19 mouse cellular contexts compared by ENCODE assay signal in the genomic region with DNA sequence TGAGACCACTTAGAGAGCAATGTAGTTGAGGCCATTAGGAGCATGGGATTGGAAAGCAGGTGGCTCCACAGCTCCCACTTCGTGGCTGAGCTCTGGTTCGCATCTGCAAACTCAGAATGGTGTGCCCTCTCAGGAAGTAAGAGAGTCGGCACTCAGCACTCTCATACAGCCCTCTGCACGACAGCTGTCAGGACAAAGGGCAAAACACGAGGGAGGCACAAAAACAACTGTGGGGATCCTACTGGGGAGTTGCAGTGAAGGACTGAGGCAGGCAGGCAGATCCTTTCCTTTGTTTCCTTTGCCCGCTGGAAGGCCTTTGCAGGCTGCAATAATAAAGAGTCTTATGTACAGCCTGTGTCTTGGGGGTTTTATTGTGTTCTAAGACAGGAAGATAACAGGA. TPM values are rescaled to one million over a fixed set of nuclear protein-coding genes. Genes with fewer than 3 reads are reported as not detected.
DNase-seq lines count a peak whose midpoint lies in the region; ATAC-seq lines count a peak whose summit lies in the region.
"Had no signal": no experiment of that assay in that cellular context is flagged by ENCODE, and none has a peak within 500 bp of the region (broad histone marks: within the 10 kb centered on the region; RNA-seq: fewer than 3 reads in every experiment).

No protein-coding gene starts in this region.

- ATAC-seq in forebrain, embryonic 12.5 days (ENCODE audit: low FRiP score): 0 out of 2 replicates have a peak, but pooled peaks have one; percentile 23
- ATAC-seq in forebrain, embryonic 16.5 days: no peak
- ATAC-seq in liver, embryonic 13.5 days (ENCODE audit: low read depth): no peak
- ATAC-seq in liver, embryonic 12.5 days: no peak
- ATAC-seq in midbrain, embryonic 14.5 days (ENCODE audit: low FRiP score, low TSS enrichment): no peak
- ATAC-seq: activated CD4-positive, CD25-positive, alpha-beta regulatory T cell, adult 4 months had no signal

- no peak for DNase-seq in liver, embryonic 13.5 days
- peak; percentile 14 for DNase-seq in embryo, embryonic 9.5 days (ENCODE audit: extremely low spot score)
- DNase-seq in midbrain, embryonic 14.5 days: peak; percentile 15
- DNase-seq in testis, postnatal 14 days (ENCODE audit: low spot score): no peak
- no peak for DNase-seq in heart, adult 18-20 months
- DNase-seq: kidney, adult 18-20 months had no signal

- no peak overlapping the region for H3K27ac ChIP-seq in forebrain, embryonic 12.5 days
- no peak overlapping the region for H3K27ac ChIP-seq in forebrain, embryonic 16.5 days (ENCODE audit: low read length)
- H3K27ac ChIP-seq in liver, embryonic 13.5 days: 0 out of 2 replicates have a peak overlapping the region, but pooled peaks have one; percentile 1
- no peak overlapping the region for H3K27ac ChIP-seq in liver, embryonic 12.5 days
- H3K27ac ChIP-seq in midbrain, embryonic 14.5 days (replicated peaks; ENCODE audit: low read depth, low read length): no peak overlapping the region
- H3K27ac ChIP-seq: heart, embryonic 13.5 days; hindbrain, embryonic 13.5 days; limb, embryonic 15.5 days; lung, embryonic 15.5 days had no signal

- H3K9ac ChIP-seq in forebrain, embryonic 12.5 days: no peak overlapping the region
- no peak overlapping the region for H3K9ac ChIP-seq in forebrain, embryonic 16.5 days (replicated peaks; ENCODE audit: low read depth, low read length)
- H3K9ac ChIP-seq in liver, embryonic 13.5 days: no peak overlapping the region
- no peak overlapping the region for H3K9ac ChIP-seq in liver, embryonic 12.5 days
- H3K9ac ChIP-seq in midbrain, embryonic 14.5 days (replicated peaks; ENCODE audit: low read length): no peak overlapping the region
- H3K9ac ChIP-seq: heart, embryonic 13.5 days; hindbrain, embryonic 13.5 days; limb, embryonic 15.5 days; lung, embryonic 15.5 days had no signal

- no peaks in the 10 kb centered on the region for H3K9me3 ChIP-seq in forebrain, embryonic 12.5 days
- no peaks in the 10 kb centered on the region for H3K9me3 ChIP-seq in forebrain, embryonic 16.5 days (ENCODE audit: control insufficient read depth, low read length)
- no peaks in the 10 kb centered on the region for H3K9me3 ChIP-seq in liver, embryonic 13.5 days (replicated peaks)
- H3K9me3 ChIP-seq in liver, embryonic 12.5 days (replicated peaks): no peaks in the 10 kb centered on the region
- no peaks in the 10 kb centered on the region for H3K9me3 ChIP-seq in midbrain, embryonic 14.5 days (ENCODE audit: control insufficient read depth, low read length)
- H3K9me3 ChIP-seq: heart, embryonic 13.5 days; hindbrain, embryonic 13.5 days; limb, embryonic 15.5 days; lung, embryonic 15.5 days had no signal

- no peak overlapping the region for H3K4me2 ChIP-seq in forebrain, embryonic 12.5 days
- H3K4me2 ChIP-seq in forebrain, embryonic 16.5 days (ENCODE audit: low read length): no peak overlapping the region
- no peak overlapping the region for H3K4me2 ChIP-seq in liver, embryonic 13.5 days
- H3K4me2 ChIP-seq in liver, embryonic 12.5 days: no peak overlapping the region
- no peak overlapping the region for H3K4me2 ChIP-seq in midbrain, embryonic 14.5 days (ENCODE audit: low read length)
- H3K4me2 ChIP-seq: heart, embryonic 13.5 days; hindbrain, embryonic 13.5 days; limb, embryonic 15.5 days; lung, embryonic 15.5 days had no signal

- WGBS in forebrain, embryonic 12.5 days: 33% methylated on average over 6 of the region's 6 CpGs
- 41% methylated on average over 6 of the region's 6 CpGs for WGBS in forebrain, embryonic 16.5 days
- WGBS in liver, embryonic 13.5 days (ENCODE audit: insufficient replicate concordance): 70% methylated on average over 6 of the region's 6 CpGs
- 73% methylated on average over 6 of the region's 6 CpGs for WGBS in liver, embryonic 12.5 days (ENCODE audit: insufficient replicate concordance)
- WGBS in midbrain, embryonic 14.5 days: 18% methylated on average over 6 of the region's 6 CpGs

- H3K36me3 ChIP-seq in forebrain, embryonic 12.5 days (replicated peaks): peaks cover 76% of the 10 kb centered on the region
- H3K36me3 ChIP-seq in forebrain, embryonic 16.5 days (ENCODE audit: control insufficient read depth, insufficient read depth): peaks cover 28% of the 10 kb centered on the region
- H3K36me3 ChIP-seq in liver, embryonic 13.5 days: peaks cover 73% of the 10 kb centered on the region
- peaks cover 91% of the 10 kb centered on the region for H3K36me3 ChIP-seq in liver, embryonic 12.5 days
- peaks cover 78% of the 10 kb centered on the region for H3K36me3 ChIP-seq in midbrain, embryonic 14.5 days (ENCODE audit: control insufficient read depth, insufficient read depth, low read length)

- no peak overlapping the region for H3K4me3 ChIP-seq in forebrain, embryonic 12.5 days (replicated peaks)
- H3K4me3 ChIP-seq in forebrain, embryonic 16.5 days (replicated peaks; ENCODE audit: low read length): no peak overlapping the region
- H3K4me3 ChIP-seq in liver, embryonic 13.5 days (replicated peaks): no peak overlapping the region
- no peak overlapping the region for H3K4me3 ChIP-seq in liver, embryonic 12.5 days
- H3K4me3 ChIP-seq in midbrain, embryonic 14.5 days (replicated peaks; ENCODE audit: low read depth, low read length): no peak overlapping the region
- H3K4me3 ChIP-seq: erythroblast, embryonic 14.5 days; heart, embryonic 13.5 days; hindbrain, embryonic 13.5 days; limb, embryonic 15.5 days; lung, embryonic 15.5 days had no signal

- H3K4me1 ChIP-seq in forebrain, embryonic 12.5 days: no peaks in the 10 kb centered on the region
- no peaks in the 10 kb centered on the region for H3K4me1 ChIP-seq in forebrain, embryonic 16.5 days (replicated peaks; ENCODE audit: control insufficient read depth, insufficient read depth, low read length)
- H3K4me1 ChIP-seq in liver, embryonic 13.5 days (replicated peaks): peaks cover 25% of the 10 kb centered on the region
- H3K4me1 ChIP-seq in liver, embryonic 12.5 days: peaks cover 14% of the 10 kb centered on the region
- H3K4me1 ChIP-seq in midbrain, embryonic 14.5 days (ENCODE audit: control insufficient read depth, insufficient read depth, low read length): no peaks in the 10 kb centered on the region
- H3K4me1 ChIP-seq: heart, embryonic 13.5 days; hindbrain, embryonic 13.5 days; limb, embryonic 15.5 days; lung, embryonic 15.5 days had no signal

- no peaks in the 10 kb centered on the region for H3K27me3 ChIP-seq in forebrain, embryonic 12.5 days
- H3K27me3 ChIP-seq in forebrain, embryonic 16.5 days (replicated peaks; ENCODE audit: control insufficient read depth, insufficient read depth, low read length): no peaks in the 10 kb centered on the region
- H3K27me3 ChIP-seq in liver, embryonic 13.5 days: no peaks in the 10 kb centered on the region
- H3K27me3 ChIP-seq in liver, embryonic 12.5 days (replicated peaks): no peaks in the 10 kb centered on the region
- no peaks in the 10 kb centered on the region for H3K27me3 ChIP-seq in midbrain, embryonic 14.5 days (ENCODE audit: control insufficient read depth, insufficient read depth, low read length)
- H3K27me3 ChIP-seq: heart, embryonic 13.5 days; hindbrain, embryonic 13.5 days; limb, embryonic 15.5 days; lung, embryonic 15.5 days had no signal

RNA-seq across cellular contexts. Expression of gene Cdc26, which starts 15.0 kb away (rescaled TPM):
- polyA plus RNA-seq in forebrain, embryonic 12.5 days (2016; fragmentation: Nextera tagmentation; extraction: Ambion mirVana): 173 and 178 TPM in 2 replicates
- 99.8 and 104 TPM in 2 replicates for polyA plus RNA-seq in forebrain, embryonic 16.5 days (2015; fragmentation: Nextera tagmentation; extraction: Ambion mirVana)
- polyA plus RNA-seq in liver, embryonic 13.5 days (2015; fragmentation: Nextera tagmentation; extraction: Ambion mirVana): 77.7 and 97.1 TPM in 2 replicates
- polyA plus RNA-seq in liver, embryonic 12.5 days (2016; fragmentation: Nextera tagmentation; extraction: Ambion mirVana): 94.4 and 95.5 TPM in 2 replicates
- 97.5 and 98.5 TPM in 2 replicates for polyA plus RNA-seq in midbrain, embryonic 14.5 days (2014; fragmentation: Nextera tagmentation; extraction: Ambion mirVana)
- total RNA-seq in heart, adult 18-20 months (2021): 10 to 100 TPM; 46.9 to 49.1 TPM

RNA-seq across cellular contexts. Expression of gene Prpf4, which starts 15.1 kb away (rescaled TPM):
- polyA plus RNA-seq in forebrain, embryonic 12.5 days (2016; fragmentation: Nextera tagmentation; extraction: Ambion mirVana): 25.8 and 27.8 TPM in 2 replicates
- 17.0 and 18.7 TPM in 2 replicates for polyA plus RNA-seq in forebrain, embryonic 16.5 days (2015; fragmentation: Nextera tagmentation; extraction: Ambion mirVana)
- polyA plus RNA-seq in liver, embryonic 13.5 days (2015; fragmentation: Nextera tagmentation; extraction: Ambion mirVana): 13.1 and 15.2 TPM in 2 replicates
- polyA plus RNA-seq in liver, embryonic 12.5 days (2016; fragmentation: Nextera tagmentation; extraction: Ambion mirVana): 18.5 and 18.8 TPM in 2 replicates
- 13.1 and 15.9 TPM in 2 replicates for polyA plus RNA-seq in midbrain, embryonic 14.5 days (2014; fragmentation: Nextera tagmentation; extraction: Ambion mirVana)
- total RNA-seq in heart, adult 18-20 months (2021): 10 to 100 TPM; 10.4 to 10.9 TPM

RNA-seq across cellular contexts. Expression of gene Slc31a1, which starts 32.9 kb away (rescaled TPM):
- polyA plus RNA-seq in forebrain, embryonic 12.5 days (2016; fragmentation: Nextera tagmentation; extraction: Ambion mirVana): 48.7 and 49.0 TPM in 2 replicates
- 39.6 and 43.2 TPM in 2 replicates for polyA plus RNA-seq in forebrain, embryonic 16.5 days (2015; fragmentation: Nextera tagmentation; extraction: Ambion mirVana)
- 39.0 and 48.8 TPM in 2 replicates for polyA plus RNA-seq in liver, embryonic 13.5 days (2015; fragmentation: Nextera tagmentation; extraction: Ambion mirVana)
- 45.8 and 45.9 TPM in 2 replicates for polyA plus RNA-seq in liver, embryonic 12.5 days (2016; fragmentation: Nextera tagmentation; extraction: Ambion mirVana)
- 24.8 and 38.1 TPM in 2 replicates for polyA plus RNA-seq in midbrain, embryonic 14.5 days (2014; fragmentation: Nextera tagmentation; extraction: Ambion mirVana)
- 10 to 100 TPM; 17.3 to 18.7 TPM for total RNA-seq in heart, adult 18-20 months (2021)

RNA-seq across cellular contexts. Expression of gene Fkbp15, which starts 33.1 kb away (rescaled TPM):
- 23.7 and 24.0 TPM in 2 replicates for polyA plus RNA-seq in forebrain, embryonic 12.5 days (2016; fragmentation: Nextera tagmentation; extraction: Ambion mirVana)
- polyA plus RNA-seq in forebrain, embryonic 16.5 days (2015; fragmentation: Nextera tagmentation; extraction: Ambion mirVana): 23.5 and 24.0 TPM in 2 replicates
- 15.5 and 15.7 TPM in 2 replicates for polyA plus RNA-seq in liver, embryonic 13.5 days (2015; fragmentation: Nextera tagmentation; extraction: Ambion mirVana)
- 18.6 and 21.1 TPM in 2 replicates for polyA plus RNA-seq in liver, embryonic 12.5 days (2016; fragmentation: Nextera tagmentation; extraction: Ambion mirVana)
- polyA plus RNA-seq in midbrain, embryonic 14.5 days (2014; fragmentation: Nextera tagmentation; extraction: Ambion mirVana): 17.6 and 23.0 TPM in 2 replicates
- 10 to 100 TPM; 16.4 to 17.7 TPM for total RNA-seq in heart, adult 18-20 months (2021)

RNA-seq across cellular contexts. Expression of gene Rnf183, which starts 41.6 kb away (rescaled TPM):
- not detected in 2 replicates for polyA plus RNA-seq in forebrain, embryonic 12.5 days (2016; fragmentation: Nextera tagmentation; extraction: Ambion mirVana)
- polyA plus RNA-seq in forebrain, embryonic 16.5 days (2015; fragmentation: Nextera tagmentation; extraction: Ambion mirVana): not detected in 2 replicates
- polyA plus RNA-seq in liver, embryonic 13.5 days (2015; fragmentation: Nextera tagmentation; extraction: Ambion mirVana): not detected in 2 replicates
- not detected in 2 replicates for polyA plus RNA-seq in liver, embryonic 12.5 days (2016; fragmentation: Nextera tagmentation; extraction: Ambion mirVana)
- polyA plus RNA-seq in midbrain, embryonic 14.5 days (2014; fragmentation: Nextera tagmentation; extraction: Ambion mirVana): 0.15 TPM in 1 of 2 replicates, not detected in the other
- not detected for total RNA-seq in heart, adult 18-20 months (2021)
- total RNA-seq: common myeloid progenitor, adult 5-6 weeks; layer of hippocampus, adult 18-20 months; left cerebral cortex, adult 18-20 months; megakaryocyte, adult 5-6 weeks had no signal
- polyA plus RNA-seq: erythroblast, embryonic 14.5 days; heart, embryonic 13.5 days; hindbrain, embryonic 13.5 days; limb, embryonic 15.5 days had no signal

Comparison
In these comparisons a context has a peak if more than half of its experiments do, and no peak if none do; other contexts are left out.
1. DNase-seq: peak in embryo, embryonic 9.5 days (single experiment) and midbrain, embryonic 14.5 days (single experiment); none in liver, embryonic 13.5 days (single experiment), testis, postnatal 14 days (single experiment) and heart, adult 18-20 months (0 of 2).